ENCODE assay signal across 9 mouse cellular contexts in genomic region chr15:83678606-83679005, GRCm38 (mm10). TPM values are rescaled to one million over a fixed set of nuclear protein-coding genes. Genes with fewer than 3 reads are reported as not detected.
A peak's percentile ranks its signal among the peaks of the same experiment; 100 is the strongest.
DNase-seq lines count a peak whose midpoint lies in the region; ATAC-seq and TF ChIP-seq lines count a peak whose summit lies in the region.
"Had no signal": no experiment of that assay in that cellular context is flagged by ENCODE, and none has a peak within 500 bp of the region (broad histone marks: within the 10 kb centered on the region; RNA-seq: fewer than 3 reads in every experiment).

No protein-coding gene starts in this region.

- peak; percentile 41 for ATAC-seq in embryonic facial prominence, embryonic 14.5 days (ENCODE audit: low read depth)
- 0 out of 2 replicates have a peak, but pooled peaks have one; percentile 59 for ATAC-seq in hindbrain, embryonic 15.5 days (ENCODE audit: low FRiP score, low read depth)
- peak; percentile 45; the same call in 1 of the 2 replicates for ATAC-seq in midbrain, embryonic 16.5 days
- ATAC-seq in megakaryocyte progenitor cell, adult 5-6 weeks (replicated peaks; ENCODE audit: poor library complexity), result no peak

- peaks cover 46% of the 10 kb centered on the region for H3K4me1 ChIP-seq in embryonic facial prominence, embryonic 14.5 days (ENCODE audit: control insufficient read depth, insufficient read depth, low read length)
- H3K4me1 ChIP-seq in hindbrain, embryonic 15.5 days (replicated peaks), result peaks cover 16% of the 10 kb centered on the region
- peaks cover 12% of the 10 kb centered on the region for H3K4me1 ChIP-seq in midbrain, embryonic 16.5 days (ENCODE audit: control insufficient read depth, insufficient read depth, low read length)
- H3K4me1 ChIP-seq in cerebellum, adult 2 months (ENCODE audit: control insufficient read depth, insufficient read depth, low read length), result peaks cover 6% of the 10 kb centered on the region; the same call in 1 of the 2 replicates

- TF ChIP-seq POLR2A in cerebellum, adult 2 months (IDR thresholded peaks at IDR 0.05; ENCODE audit: borderline replicate concordance, insufficient read depth, low read length), result no peak

- H3K4me2 ChIP-seq in embryonic facial prominence, embryonic 14.5 days (ENCODE audit: low read depth, low read length), result peak overlapping the region; percentile 26; the same call in 1 of the 2 replicates
- no peak overlapping the region for H3K4me2 ChIP-seq in hindbrain, embryonic 15.5 days
- H3K4me2 ChIP-seq in midbrain, embryonic 16.5 days (ENCODE audit: low read length), result no peak overlapping the region
- H3K4me2 ChIP-seq: lung, embryonic 15.5 days had no signal

- peak overlapping the region; percentile 16; the same call in 1 of the 2 replicates for H3K9ac ChIP-seq in embryonic facial prominence, embryonic 14.5 days (ENCODE audit: low read depth, low read length)
- H3K9ac ChIP-seq in hindbrain, embryonic 15.5 days, result no peak overlapping the region
- no peak overlapping the region for H3K9ac ChIP-seq in midbrain, embryonic 16.5 days (ENCODE audit: low read depth, low read length)
- H3K9ac ChIP-seq: lung, embryonic 15.5 days had no signal

- no peaks in the 10 kb centered on the region for H3K9me3 ChIP-seq in embryonic facial prominence, embryonic 14.5 days (ENCODE audit: control insufficient read depth, low read length)
- H3K9me3 ChIP-seq in hindbrain, embryonic 15.5 days, result no peaks in the 10 kb centered on the region
- no peaks in the 10 kb centered on the region for H3K9me3 ChIP-seq in midbrain, embryonic 16.5 days (replicated peaks; ENCODE audit: control insufficient read depth, low read length, poor library complexity, severe bottlenecking)
- H3K9me3 ChIP-seq: lung, embryonic 15.5 days had no signal

- H3K27me3 ChIP-seq in embryonic facial prominence, embryonic 14.5 days (replicated peaks; ENCODE audit: control insufficient read depth, insufficient read depth, low read length), result 0 out of 2 replicates have a peak, but pooled peaks cover 5% of the 10 kb centered on the region
- H3K27me3 ChIP-seq in hindbrain, embryonic 15.5 days, result 0 out of 2 replicates have a peak, but pooled peaks cover 2% of the 10 kb centered on the region
- H3K27me3 ChIP-seq in midbrain, embryonic 16.5 days (ENCODE audit: control insufficient read depth, insufficient read depth, low read depth, low read length), result peaks cover 2% of the 10 kb centered on the region; the same call in 1 of the 2 replicates
- no peaks in the 10 kb centered on the region for H3K27me3 ChIP-seq in cerebellum, adult 2 months (ENCODE audit: control insufficient read depth, insufficient read depth, low read length)
- H3K27me3 ChIP-seq: lung, embryonic 15.5 days had no signal

- no peak overlapping the region for H3K4me3 ChIP-seq in embryonic facial prominence, embryonic 14.5 days (ENCODE audit: low read depth, low read length)
- no peak overlapping the region for H3K4me3 ChIP-seq in hindbrain, embryonic 15.5 days
- no peak overlapping the region for H3K4me3 ChIP-seq in midbrain, embryonic 16.5 days (ENCODE audit: low read depth, low read length)
- no peak overlapping the region for H3K4me3 ChIP-seq in cerebellum, adult 2 months (replicated peaks; ENCODE audit: insufficient read depth, low read depth, low read length)
- H3K4me3 ChIP-seq: lung, embryonic 15.5 days had no signal

- H3K36me3 ChIP-seq in embryonic facial prominence, embryonic 14.5 days (ENCODE audit: control insufficient read depth, insufficient read depth, low read length), result no peaks in the 10 kb centered on the region
- H3K36me3 ChIP-seq in hindbrain, embryonic 15.5 days, result no peaks in the 10 kb centered on the region
- H3K36me3 ChIP-seq in midbrain, embryonic 16.5 days (ENCODE audit: control insufficient read depth, insufficient read depth, low read length), result no peaks in the 10 kb centered on the region
- H3K36me3 ChIP-seq: lung, embryonic 15.5 days had no signal

- peak; percentile 80 for DNase-seq in embryo, embryonic 10.5 days (ENCODE audit: low spot score)
- DNase-seq in embryonic facial prominence, embryonic 14.5 days (ENCODE audit: low spot score), result peak; percentile 75
- DNase-seq in cerebellum, adult 2 months, result no peak
- no peak for DNase-seq in urinary bladder, adult 2 months (ENCODE audit: low spot score)

- 6% methylated on average over 11 of the region's 11 CpGs for WGBS in embryonic facial prominence, embryonic 14.5 days
- WGBS in hindbrain, embryonic 15.5 days, result 5% methylated on average over 11 of the region's 11 CpGs
- WGBS in midbrain, embryonic 16.5 days, result 2% methylated on average over 11 of the region's 11 CpGs
- WGBS in cerebellum, adult 2 months, result 5% methylated on average over 11 of the region's 11 CpGs

- TF ChIP-seq CTCF in cerebellum, adult 2 months (IDR thresholded peaks at IDR 0.05; ENCODE audit: borderline replicate concordance, insufficient read depth, low read depth, low read length), result no peak

- peak overlapping the region; percentile 39 for H3K27ac ChIP-seq in embryonic facial prominence, embryonic 14.5 days (replicated peaks; ENCODE audit: low read depth, low read length)
- H3K27ac ChIP-seq in hindbrain, embryonic 15.5 days (replicated peaks), result no peak overlapping the region
- no peak overlapping the region for H3K27ac ChIP-seq in midbrain, embryonic 16.5 days (ENCODE audit: low read length)
- no peak overlapping the region for H3K27ac ChIP-seq in cerebellum, adult 2 months (ENCODE audit: insufficient read depth, low read length)
- H3K27ac ChIP-seq: lung, embryonic 15.5 days had no signal

RNA-seq across cellular contexts. Expression of gene Scube1, which starts 46.2 kb away (rescaled TPM):
- 12.6 and 17.3 TPM in 2 replicates for polyA plus RNA-seq in embryonic facial prominence, embryonic 14.5 days (2014; fragmentation: Nextera tagmentation; extraction: Ambion mirVana)
- polyA plus RNA-seq in hindbrain, embryonic 15.5 days (2015; fragmentation: Nextera tagmentation; extraction: Ambion mirVana), result 8.4 and 9.7 TPM in 2 replicates
- 8.7 and 12.2 TPM in 2 replicates for polyA plus RNA-seq in midbrain, embryonic 16.5 days (2015; fragmentation: Nextera tagmentation; extraction: Ambion mirVana)
- total RNA-seq in megakaryocyte progenitor cell, adult 5-6 weeks (2015), result not detected in 2 replicates
- not detected in 2 replicates for total RNA-seq in megakaryocyte progenitor cell, adult 5-6 weeks (2017)
- 2.9 and 3.1 TPM in 2 replicates for polyA plus RNA-seq in cerebellum, adult 2 months (2012; rRNA removed)
- polyA plus RNA-seq in urinary bladder, adult 2 months (2012; rRNA removed), result 9.4 and 18.5 TPM in 2 replicates
- total RNA-seq: neutrophil, adult 5-6 weeks had no signal

Comparison
In these comparisons a context has a peak if more than half of its experiments do, and no peak if none do; other contexts are left out.
1. DNase-seq: peak in embryo, embryonic 10.5 days (single experiment) and embryonic facial prominence, embryonic 14.5 days (single experiment); none in cerebellum, adult 2 months (0 of 2) and urinary bladder, adult 2 months (single experiment).